Mouse (Mus musculus): ENCODE results near the gene Timp4. TPM values are rescaled to one million over a fixed set of nuclear protein-coding genes. Genes with fewer than 3 reads are reported as not detected.

Gene Timp4
- polyA plus RNA-seq, 1 experiment from 2014 or later = 0.09 TPM

GRCm38 (mm10) chr6:115212132-115212903 is 39.7 kb downstream of the Timp4 start:
- no peaks in the 10 kb centered on the region for H3K36me3 ChIP-seq
- no peaks in the 10 kb centered on the region for H3K9me3 ChIP-seq
- no peak overlapping the region for H3K27ac ChIP-seq
- peaks cover 7% of the 10 kb centered on the region; the same call in 1 of the 2 replicates for H3K4me1 ChIP-seq
- H3K27me3 ChIP-seq (ENCODE audit: insufficient read depth, poor library complexity, severe bottlenecking) = 0 out of 2 replicates have a peak, but pooled peaks cover 7% of the 10 kb centered on the region
- no peak for DNase-seq (ENCODE audit: low spot score)
- no peak overlapping the region for H3K4me3 ChIP-seq
- 54% methylated on average over 5 of the region's 5 CpGs for whole genome bisulfite sequencing

- Histone ChIP-seq H3K27ac (no peak overlapping the region), H3K36me3 (no peaks in the 10 kb centered on the region), H3K4me1 (peaks cover 7% of the 10 kb centered on the region; the same call in 1 of the 2 replicates), H3K27me3 (ENCODE audit: insufficient read depth, poor library complexity, severe bottlenecking) (0 out of 2 replicates have a peak, but pooled peaks cover 5% of the 10 kb centered on the region), H3K4me3 (no peak overlapping the region), H3K9me3 (no peaks in the 10 kb centered on the region)
- no peak for DNase-seq (ENCODE audit: low spot score)
- 84% methylated on average over 3 of the region's 3 CpGs for WGBS
Measured at GRCm38 (mm10) chr6:115210820-115211219, 41.2 kb downstream of the Timp4 start.

GRCm38 (mm10) chr6:115210187-115210586 is 41.8 kb downstream of the Timp4 start:
- H3K27me3 ChIP-seq (ENCODE audit: insufficient read depth, poor library complexity, severe bottlenecking) = no peaks in the 10 kb centered on the region
- WGBS = 62% methylated on average over 2 of the region's 2 CpGs
- no peak for DNase-seq (ENCODE audit: low spot score)
- no peaks in the 10 kb centered on the region for H3K36me3 ChIP-seq
- H3K4me1 ChIP-seq = peaks cover 7% of the 10 kb centered on the region; the same call in 1 of the 2 replicates
- H3K27ac ChIP-seq = no peak overlapping the region
- H3K9me3 ChIP-seq = no peaks in the 10 kb centered on the region
- H3K4me3 ChIP-seq = no peak overlapping the region

GRCm38 (mm10) chr6:115203029-115203428 is 49.0 kb downstream of the Timp4 start:
- H3K4me1 ChIP-seq = no peaks in the 10 kb centered on the region
- DNase-seq (ENCODE audit: low spot score) = no peak
- no peaks in the 10 kb centered on the region for H3K36me3 ChIP-seq
- H3K4me3 ChIP-seq = no peak overlapping the region
- WGBS = 62% methylated on average over 3 of the region's 3 CpGs
- H3K27ac ChIP-seq = no peak overlapping the region
- no peaks in the 10 kb centered on the region for H3K27me3 ChIP-seq (ENCODE audit: insufficient read depth, poor library complexity, severe bottlenecking)
- no peaks in the 10 kb centered on the region for H3K9me3 ChIP-seq

GRCm38 (mm10) chr6:115200753-115201152 is 51.3 kb downstream of the Timp4 start:
- Histone ChIP-seq H3K36me3 (no peaks in the 10 kb centered on the region), H3K4me1 (no peaks in the 10 kb centered on the region), H3K27ac (no peak overlapping the region), H3K4me3 (no peak overlapping the region), H3K27me3 (ENCODE audit: insufficient read depth, poor library complexity, severe bottlenecking) (no peaks in the 10 kb centered on the region), H3K9me3 (no peaks in the 10 kb centered on the region)
- WGBS = 55% methylated on average over 3 of the region's 3 CpGs
- no peak for DNase-seq (ENCODE audit: low spot score)

Other genes with a start within 250 kb of the Timp4 start
- 51.9 and 70.3 TPM in 2 replicates for gene Tamm41, start 214.3 kb downstream of the Timp4 start, polyA plus RNA-seq (2016; fragmentation: Nextera tagmentation; extraction: Ambion mirVana)
- gene Syn2, start 117.3 kb downstream of the Timp4 start, polyA plus RNA-seq (2016; fragmentation: Nextera tagmentation; extraction: Ambion mirVana) = 0.49 and 0.74 TPM in 2 replicates
- gene Gm17482, start 24.9 kb downstream of the Timp4 start, polyA plus RNA-seq (2016; fragmentation: Nextera tagmentation; extraction: Ambion mirVana) = not detected in 2 replicates
- gene Pparg, start 108.7 kb upstream of the Timp4 start, polyA plus RNA-seq (2016; fragmentation: Nextera tagmentation; extraction: Ambion mirVana) = 0.88 and 1.3 TPM in 2 replicates

Data from heart, embryonic 10.5 days (tissue).